ENCODE assay signal across 18 mouse cellular contexts in genomic region chr2:179941696-179942095, GRCm38 (mm10).
"Had no signal": no experiment of that assay in that cellular context is flagged by ENCODE, and none has a peak within 500 bp of the region (broad histone marks: within the 10 kb centered on the region; RNA-seq: fewer than 3 reads in every experiment).

No protein-coding gene starts in this region.

- H3K36me3 ChIP-seq: midbrain, embryonic 12.5 days; neural tube, embryonic 15.5 days had no signal

- H3K9me3 ChIP-seq: midbrain, embryonic 10.5 days; midbrain, embryonic 12.5 days; neural tube, embryonic 13.5 days; neural tube, embryonic 15.5 days had no signal

- H3K9ac ChIP-seq: lung, embryonic 14.5 days; midbrain, embryonic 12.5 days; neural tube, embryonic 13.5 days; neural tube, embryonic 15.5 days had no signal

- H3K27me3 ChIP-seq: midbrain, embryonic 12.5 days; neural tube, embryonic 13.5 days; neural tube, embryonic 15.5 days had no signal

- H3K27ac ChIP-seq: midbrain, embryonic 10.5 days; midbrain, embryonic 12.5 days; neural tube, embryonic 13.5 days; neural tube, embryonic 15.5 days had no signal

- H3K4me2 ChIP-seq: lung, embryonic 14.5 days; midbrain, embryonic 12.5 days; neural tube, embryonic 13.5 days; neural tube, embryonic 15.5 days had no signal

- H3K4me3 ChIP-seq: midbrain, embryonic 10.5 days; midbrain, embryonic 12.5 days; myocyte; neural tube, embryonic 13.5 days; neural tube, embryonic 15.5 days had no signal

- DNase-seq: lung, adult 18-20 months; lung, embryonic 14.5 days; lung, postnatal 10 days; lung, postnatal 4 days; midbrain, embryonic 14.5 days; retina, postnatal 1 day; right cerebral cortex, adult 18-20 months; right cerebral cortex, postnatal 25 days; right cerebral cortex, postnatal 4 days; spleen, adult 18-20 months; thymus, adult 18-20 months; thymus, postnatal 14 days; thymus, postnatal 36 days had no signal
